Mouse (Mus musculus): ENCODE results near the gene Zc3hav1l.

The Zc3hav1l gene

DNA sequence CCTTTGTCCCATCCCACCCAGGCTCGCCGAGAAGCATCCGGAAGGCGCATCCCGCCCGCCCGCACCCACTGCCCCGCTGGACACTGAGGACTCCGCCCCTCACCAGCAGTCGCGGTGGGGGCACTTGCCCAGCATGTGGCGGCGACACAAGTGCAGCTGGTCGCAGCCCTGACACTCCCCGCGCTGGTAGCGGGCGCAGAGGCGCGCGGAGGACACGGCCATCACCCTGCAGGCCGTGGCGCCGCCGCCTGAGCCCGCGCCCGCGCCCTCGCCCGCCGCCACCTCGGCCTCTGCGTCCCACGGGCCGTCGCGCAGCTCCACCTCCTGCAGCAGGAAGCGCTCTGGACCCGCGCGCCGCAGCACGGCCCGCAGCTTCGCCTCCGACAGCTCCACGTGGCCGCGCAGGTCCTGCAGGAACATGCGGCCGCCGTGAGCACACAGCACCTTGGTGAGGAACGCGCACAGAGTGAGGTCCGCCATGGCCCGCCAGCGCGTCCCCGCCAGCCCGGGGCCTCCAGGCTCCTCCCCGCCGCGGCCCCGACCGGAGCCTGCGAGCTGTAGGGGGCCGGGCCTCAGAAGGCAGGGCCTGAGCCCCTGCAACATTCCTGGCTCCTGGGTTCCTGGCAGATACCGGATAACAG lies at the start of gene Zc3hav1l:
Gene Zc3hav1l (minus strand): TSS at position 499 of the 641 bp plus-strand sequence.
- DNase-seq (ENCODE audit: low read depth, low spot score): peak; percentile 91

DNA sequence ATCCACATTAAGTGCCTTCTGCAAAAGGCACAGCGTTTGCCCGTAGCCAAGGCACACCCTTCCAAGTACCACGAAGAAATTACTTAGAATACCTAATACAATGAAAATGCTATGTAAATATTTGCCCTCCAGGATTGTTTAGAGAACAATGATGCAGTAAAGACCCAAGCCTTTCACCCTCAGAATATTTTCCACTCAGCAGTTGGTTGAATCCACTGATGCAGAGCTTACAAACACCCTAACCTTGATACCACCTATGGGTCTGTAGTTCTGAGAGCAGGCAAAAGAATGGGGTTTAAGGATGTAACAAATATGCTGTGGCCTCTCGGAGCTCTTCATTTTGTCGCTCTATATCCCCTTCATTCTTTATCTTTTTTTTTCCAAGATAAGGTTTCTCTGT lies 48.8 kb upstream of the Zc3hav1l start:
- DNase-seq (ENCODE audit: low read depth, low spot score): no peak

DNA sequence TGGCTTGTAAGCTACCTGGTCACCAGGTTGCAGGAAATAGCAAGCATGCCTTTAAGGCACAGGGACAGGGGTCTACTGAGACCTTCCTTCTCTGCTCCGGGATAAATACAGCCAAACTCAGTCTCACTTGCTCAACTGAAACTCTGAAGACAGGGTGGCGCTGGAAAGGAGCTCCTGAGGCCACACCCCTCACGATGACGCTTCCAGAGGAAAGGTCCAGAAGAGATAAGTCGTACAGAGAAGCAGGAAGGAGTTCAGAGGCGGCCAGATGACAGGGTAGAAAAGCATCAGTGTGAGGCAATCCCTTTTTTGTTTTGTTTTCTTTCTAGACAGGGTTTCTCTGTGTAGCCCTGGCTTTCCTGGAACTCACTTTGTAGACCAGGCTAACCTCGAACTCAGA lies 46.7 kb upstream of the Zc3hav1l start:
- DNase-seq (ENCODE audit: low read depth, low spot score): peak; percentile 77

DNA sequence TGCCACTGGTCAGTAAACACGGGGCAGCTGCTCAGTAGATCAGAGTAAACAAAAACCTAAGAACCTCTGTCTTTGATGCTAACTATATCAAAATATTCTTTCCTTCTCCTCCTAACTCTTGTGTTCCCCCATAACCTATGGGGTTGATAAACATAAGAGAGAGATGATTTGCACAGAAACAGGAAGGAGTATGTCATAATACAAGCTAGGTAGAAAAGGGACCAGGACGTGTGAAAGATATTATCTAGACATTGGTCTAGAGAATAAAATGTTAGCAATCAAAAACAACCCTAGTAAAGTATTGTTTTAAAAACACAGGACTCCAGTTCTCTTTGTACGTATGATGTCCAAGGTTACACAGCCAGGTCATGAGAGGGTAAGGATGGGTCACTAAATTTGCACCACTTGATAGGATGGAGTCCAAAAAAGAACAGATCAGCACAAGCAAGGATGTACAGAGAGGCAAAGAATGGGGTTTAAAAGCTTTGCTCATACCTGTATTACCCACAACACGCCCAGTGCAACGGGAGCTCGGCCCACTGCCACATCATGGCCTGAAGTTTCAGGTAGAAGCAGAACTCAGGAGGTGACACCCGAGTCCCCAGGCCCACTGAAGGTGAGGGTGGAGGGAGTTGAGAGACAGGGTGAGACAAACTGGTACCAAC lies 45.1 kb upstream of the Zc3hav1l start:
- DNase-seq (ENCODE audit: low read depth, low spot score): no peak

- no peak for DNase-seq (ENCODE audit: low read depth, low spot score)
These were observed 44.5 kb upstream of the Zc3hav1l start for GRCm38 (mm10) chr6:38343581-38343980.

GRCm38 (mm10) chr6:38342666-38342992 lies 43.6 kb upstream of the Zc3hav1l start:
- DNase-seq (ENCODE audit: low read depth, low spot score): no peak

DNA sequence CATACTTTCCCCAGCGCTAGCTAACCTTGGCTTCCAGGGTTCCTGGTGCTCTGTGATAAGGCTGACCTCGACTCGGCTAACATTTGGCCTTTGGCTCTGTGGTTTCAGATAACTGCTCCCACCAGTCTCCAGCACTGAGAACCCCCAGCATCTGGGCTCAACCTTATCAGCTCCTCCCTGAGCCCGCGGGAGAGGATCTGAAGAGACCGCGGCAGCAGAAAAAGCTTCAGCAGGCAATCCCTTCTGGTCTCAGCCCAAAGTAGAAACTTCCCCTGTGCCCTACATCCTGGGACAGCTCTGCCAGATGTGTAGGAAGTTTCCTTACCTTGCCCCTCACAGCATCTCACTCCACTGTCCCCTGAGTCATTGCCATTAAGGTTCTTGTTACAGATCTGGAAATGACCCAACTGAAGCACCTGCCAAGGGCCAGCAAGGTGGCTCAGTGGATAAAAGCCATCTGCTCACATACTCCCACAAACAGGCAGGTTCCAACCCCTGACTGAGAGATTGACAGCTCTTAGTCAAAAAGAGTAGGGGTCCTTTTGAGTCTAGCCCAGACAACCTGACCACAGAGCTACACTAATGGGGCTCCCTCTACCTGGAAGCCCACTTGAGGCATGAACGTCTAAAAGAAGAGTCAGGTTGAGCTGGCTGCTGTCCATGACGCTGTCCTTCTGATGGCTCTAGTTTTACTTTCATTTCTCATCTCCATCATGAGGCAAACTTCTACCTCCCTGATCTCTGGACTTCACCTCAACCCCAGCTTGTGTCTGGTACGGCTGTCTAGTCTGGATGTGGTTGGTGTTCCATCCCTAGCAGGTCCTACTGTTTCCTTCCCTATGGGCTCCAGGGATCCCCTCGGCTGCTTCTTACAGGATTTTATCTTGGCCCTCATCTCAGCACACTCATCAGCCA lies 42.9 kb upstream of the Zc3hav1l start:
- no peak for DNase-seq (ENCODE audit: low read depth, low spot score)

DNA sequence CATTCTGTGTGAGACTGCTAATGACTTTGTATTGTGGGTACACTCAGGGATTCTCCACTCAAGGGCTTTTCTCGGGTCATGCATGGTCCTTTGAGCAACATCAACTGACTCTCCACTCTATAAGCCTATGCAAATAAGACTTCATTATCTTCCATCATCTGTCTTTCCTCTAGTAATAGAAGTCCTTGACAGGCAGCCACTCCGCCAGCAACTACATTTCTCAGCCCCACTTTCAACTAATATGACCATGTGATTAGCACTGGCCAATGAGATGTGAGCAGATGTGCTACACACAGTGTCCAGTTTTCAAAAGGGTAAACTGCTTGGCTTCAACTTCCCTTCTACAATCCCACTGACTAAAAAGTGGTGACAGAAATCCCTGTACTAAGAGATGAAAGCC lies 40.0 kb upstream of the Zc3hav1l start:
- no peak for DNase-seq (ENCODE audit: low read depth, low spot score)

- DNase-seq (ENCODE audit: low read depth, low spot score): no peak
These were observed 38.9 kb upstream of the Zc3hav1l start for GRCm38 (mm10) chr6:38337951-38338350.

DNA sequence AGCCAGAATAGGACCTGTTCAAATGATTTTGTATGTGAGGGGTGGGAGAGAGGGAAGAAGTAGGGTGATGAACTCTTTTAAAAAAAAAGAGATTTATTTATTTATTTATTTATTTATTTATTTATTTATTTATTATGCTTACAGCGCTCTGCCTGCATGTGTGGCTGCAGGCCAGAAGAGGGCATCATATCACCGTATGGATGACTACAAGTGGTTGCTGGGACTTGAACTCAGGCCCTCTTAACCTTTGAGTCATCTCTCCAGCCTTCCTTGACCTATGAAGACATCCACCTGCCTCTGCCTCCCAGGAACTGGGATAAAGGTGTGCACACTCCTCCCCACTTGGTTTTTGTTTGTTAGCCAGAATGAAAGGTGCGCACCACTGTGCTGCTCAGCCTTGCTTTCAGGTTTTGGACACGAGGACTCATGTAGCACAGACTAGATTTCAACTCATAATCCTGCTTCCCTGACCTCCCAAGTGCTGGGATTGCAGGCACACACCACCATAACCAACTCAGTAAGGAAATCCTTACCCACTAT lies 38.2 kb upstream of the Zc3hav1l start:
- DNase-seq (ENCODE audit: low read depth, low spot score): no peak

- no peak for DNase-seq (ENCODE audit: low read depth, low spot score)
These were observed 36.2 kb upstream of the Zc3hav1l start for GRCm38 (mm10) chr6:38335264-38335663.

DNA sequence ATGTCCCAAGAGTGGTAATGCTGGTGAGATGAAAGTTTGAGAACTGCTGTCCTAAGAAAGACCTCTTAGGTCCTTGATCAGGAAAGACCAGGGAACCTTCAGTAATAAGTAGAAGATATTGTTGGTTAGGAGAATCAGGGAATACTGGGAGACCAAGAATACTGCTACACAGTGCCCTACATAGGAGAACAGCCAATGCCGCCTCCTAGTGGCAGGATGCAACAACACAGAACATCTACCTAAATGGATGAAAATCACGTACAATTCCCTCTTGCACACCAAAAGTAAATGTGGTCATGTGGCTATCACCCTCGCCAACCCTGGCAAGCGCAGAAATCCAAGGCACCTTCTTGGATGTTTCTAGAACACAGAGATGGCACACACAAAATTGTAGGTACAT lies 27.5 kb upstream of the Zc3hav1l start:
- peak; percentile 79 for DNase-seq (ENCODE audit: low read depth, low spot score)

DNA sequence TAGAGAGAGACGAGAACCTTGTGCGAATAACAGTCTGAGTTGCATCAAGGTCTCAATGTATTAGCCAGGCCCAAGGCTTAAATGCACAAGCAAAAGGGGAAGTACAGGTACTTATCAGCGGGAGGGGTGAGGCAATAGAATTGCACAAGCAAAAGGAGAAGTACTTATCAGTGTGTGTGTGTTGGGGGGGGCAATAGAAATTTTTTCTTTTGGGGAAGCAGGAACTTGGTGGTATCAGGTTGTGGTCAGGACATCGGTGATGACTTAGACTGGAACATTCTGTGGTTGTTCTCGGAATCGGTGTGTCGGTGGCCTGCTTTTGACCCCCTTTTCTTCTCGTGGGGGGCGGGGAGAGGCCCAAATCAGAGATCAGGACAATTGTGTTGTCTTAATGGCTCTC lies 21.6 kb upstream of the Zc3hav1l start:
- DNase-seq (ENCODE audit: low read depth, low spot score): no peak

- DNase-seq (ENCODE audit: low read depth, low spot score): peak; percentile 72
These were observed 17.0 kb upstream of the Zc3hav1l start for GRCm38 (mm10) chr6:38316050-38316449.

GRCm38 (mm10) chr6:38309741-38310140 lies 10.7 kb upstream of the Zc3hav1l start:
- DNase-seq (ENCODE audit: low read depth, low spot score): no peak

GRCm38 (mm10) chr6:38304981-38305380 lies 5.9 kb upstream of the Zc3hav1l start:
- DNase-seq (ENCODE audit: low read depth, low spot score): peak; percentile 67

DNA sequence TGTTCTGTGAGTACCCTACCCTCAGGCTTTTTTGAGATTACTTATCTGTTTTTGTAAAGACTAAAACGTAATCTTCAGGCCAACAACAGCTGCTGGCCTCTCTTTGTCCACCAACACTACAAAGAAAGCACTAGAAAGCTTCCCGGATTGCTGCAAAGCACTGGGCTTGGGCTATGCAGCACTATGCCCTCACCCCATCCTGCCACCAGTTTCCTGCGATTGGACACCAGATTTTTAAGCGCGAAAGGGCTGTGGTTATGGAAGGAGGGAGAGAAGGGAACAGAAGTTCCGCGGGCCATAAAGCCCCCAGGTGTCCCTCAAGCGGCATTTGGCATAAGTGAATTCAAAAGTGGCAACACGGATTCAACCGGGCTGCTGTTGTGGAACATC lies 818 bp downstream of the Zc3hav1l start:
- peak; percentile 47 for DNase-seq (ENCODE audit: low read depth, low spot score)

GRCm38 (mm10) chr6:38297580-38298245 lies 1.3 kb downstream of the Zc3hav1l start:
- no peak for DNase-seq (ENCODE audit: low read depth, low spot score)

GRCm38 (mm10) chr6:38293708-38294107 lies 5.4 kb downstream of the Zc3hav1l start:
- DNase-seq (ENCODE audit: low read depth, low spot score): no peak

- peak; percentile 93 for DNase-seq (ENCODE audit: low read depth, low spot score)
These were observed 6.0 kb downstream of the Zc3hav1l start for GRCm38 (mm10) chr6:38292871-38293646.

DNA sequence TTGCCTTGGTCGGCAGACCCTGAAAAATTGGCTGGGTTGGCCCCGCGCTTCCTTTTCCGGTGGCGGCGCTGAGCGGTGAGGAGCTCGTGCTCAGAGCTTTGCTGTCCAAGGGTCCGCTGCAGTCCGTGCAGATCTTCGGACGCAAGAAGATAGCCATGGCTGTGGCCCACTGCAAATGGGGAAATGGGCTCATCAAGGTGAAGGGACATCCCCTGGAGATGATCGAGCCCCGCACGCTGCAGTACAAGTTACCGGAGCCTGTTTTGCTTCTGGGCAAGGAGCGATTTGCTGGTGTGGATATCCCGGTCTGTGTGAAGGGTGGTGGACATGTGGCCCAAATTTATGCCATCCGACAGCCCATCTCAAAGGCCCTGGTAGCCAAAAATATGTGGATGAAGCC lies 14.6 kb downstream of the Zc3hav1l start:
- DNase-seq (ENCODE audit: low read depth, low spot score): no peak
